Mouse (Mus musculus) spleen, postnatal 36 days (tissue): ENCODE measurements around the gene Sox5.

Experiments used
- DNase-seq, 2 experiments: peaks; one replicate each; pipeline ENCODE4 v3.0.0; 2022; ENCODE audit warnings: low spot score in 2 of 2, mixed read lengths in 1 of 2

Sox5 gene

GRCm38 (mm10) chr6:144429276-144429675, 352.5 kb downstream of the Sox5 start:
- no peak for DNase-seq

GRCm38 (mm10) chr6:144408030-144408429, 373.7 kb downstream of the Sox5 start:
- DNase-seq: no peak

- no peak for DNase-seq
Observed at GRCm38 (mm10) chr6:144398115-144398514, 383.7 kb downstream of the Sox5 start.

- no peak for DNase-seq
Observed at GRCm38 (mm10) chr6:144393151-144393550, 388.6 kb downstream of the Sox5 start.

GRCm38 (mm10) chr6:144389333-144390054, 392.3 kb downstream of the Sox5 start:
- DNase-seq: no peak

- DNase-seq: no peak
Observed at GRCm38 (mm10) chr6:144387539-144388255, 394.1 kb downstream of the Sox5 start.

- no peak for DNase-seq
Observed at GRCm38 (mm10) chr6:144380641-144381040, 401.1 kb downstream of the Sox5 start.

- DNase-seq: no peak
Observed at GRCm38 (mm10) chr6:144380171-144380570, 401.6 kb downstream of the Sox5 start.

- DNase-seq: no peak
Observed at GRCm38 (mm10) chr6:144374810-144375209, 407.0 kb downstream of the Sox5 start.

- DNase-seq: peak; percentile 1
Observed at GRCm38 (mm10) chr6:144370699-144371098, 411.1 kb downstream of the Sox5 start.

GRCm38 (mm10) chr6:144367626-144368077, 414.1 kb downstream of the Sox5 start:
- DNase-seq: no peak

- no peak for DNase-seq
Observed at GRCm38 (mm10) chr6:144361267-144362038, 420.3 kb downstream of the Sox5 start.

GRCm38 (mm10) chr6:144357081-144357480, 424.7 kb downstream of the Sox5 start:
- DNase-seq: no peak

GRCm38 (mm10) chr6:144351049-144351448, 430.7 kb downstream of the Sox5 start:
- DNase-seq: no peak

GRCm38 (mm10) chr6:144343338-144343737, 438.4 kb downstream of the Sox5 start:
- DNase-seq: no peak

GRCm38 (mm10) chr6:144339554-144339953, 442.2 kb downstream of the Sox5 start:
- DNase-seq: no peak

GRCm38 (mm10) chr6:144339006-144339405, 442.8 kb downstream of the Sox5 start:
- DNase-seq: no peak

GRCm38 (mm10) chr6:144338221-144338620, 443.6 kb downstream of the Sox5 start:
- no peak for DNase-seq

GRCm38 (mm10) chr6:144337436-144337969, 444.3 kb downstream of the Sox5 start:
- DNase-seq: no peak

- DNase-seq: no peak
Observed at GRCm38 (mm10) chr6:144336789-144337188, 445.0 kb downstream of the Sox5 start.

GRCm38 (mm10) chr6:144333146-144333545, 448.6 kb downstream of the Sox5 start:
- DNase-seq: no peak

- DNase-seq: no peak
Observed at GRCm38 (mm10) chr6:144332027-144332426, 449.8 kb downstream of the Sox5 start.
